Mouse (Mus musculus) lung, embryonic 16.5 days (tissue): ENCODE data around the gene Itpa. TPM values are rescaled to one million over a fixed set of nuclear protein-coding genes. Genes with fewer than 3 reads are reported as not detected.

Source experiments
- ATAC-seq: fragments of 200-750 bp; cut with Nextera tagmentation; 2 replicates; pipeline ENCODE4 v1.8.0; 2017; ENCODE audit warnings: low read depth, mild to moderate bottlenecking, moderate library complexity
- H3K27ac ChIP-seq: fragments of 300-500 bp; sonication (generic); 2 replicates; pipeline ENCODE4 v1.5.1; 2014; ENCODE audit warnings: mild to moderate bottlenecking, control low read depth, low read length
- H3K27me3 ChIP-seq: fragments of 300-500 bp; sonication (generic); 2 replicates; pipeline ENCODE4 v1.6.1; 2014; ENCODE audit warnings: low read depth, low read length, mixed read lengths; ENCODE audit not compliant: control insufficient read depth, insufficient read depth
- H3K36me3 ChIP-seq: fragments of 300-500 bp; sonication (generic); 2 replicates; pipeline ENCODE4 v1.6.1; 2014; ENCODE audit warnings: low read length; ENCODE audit not compliant: control insufficient read depth, insufficient read depth
- H3K4me1 ChIP-seq: fragments of 300-500 bp; sonication (generic); replicated peaks from 2 replicates; pipeline ENCODE4 v1.6.1; 2014; ENCODE audit warnings: low read length, mixed read lengths; ENCODE audit not compliant: control insufficient read depth, insufficient read depth
- H3K4me2 ChIP-seq: fragments of 300-500 bp; sonication (generic); 2 replicates; pipeline ENCODE4 v1.6.1; 2014; ENCODE audit warnings: low read depth, low read length, control low read depth
- H3K4me3 ChIP-seq: fragments of 300-500 bp; sonication (generic); 2 replicates; pipeline ENCODE4 v1.5.1; 2014; ENCODE audit warnings: mild to moderate bottlenecking, low read length, control low read depth
- H3K9ac ChIP-seq: fragments of 300-500 bp; sonication (generic); 2 replicates; pipeline ENCODE4 v1.6.1; 2014; ENCODE audit warnings: low read length, control low read depth
- H3K9me3 ChIP-seq: fragments of 300-500 bp; sonication (generic); 2 replicates; pipeline ENCODE4 v1.6.1; 2016; ENCODE audit warnings: low read length; ENCODE audit not compliant: control insufficient read depth
- WGBS: fragments of 180-500 bp; shearing (Covaris S2); extraction: QIAGEN DNeasy Blood & Tissue Kit; methylation state at CpG from one replicate; pipeline ENCODE4 v1.1.7; 2014; 5-methylcytosine and 5-hydroxymethylcytosine counted together
- polyA plus RNA-seq: library from polyadenylated mRNA; unstranded; fragments of >200 nt; fragmentation: Nextera tagmentation; extraction: Ambion mirVana; gene quantifications from 2 replicates; pipeline ENCODE4 v1.2.1, GENCODE M21; 2015

Gene Itpa
- polyA plus RNA-seq: 91.6 and 95.9 TPM in 2 replicates

DNA sequence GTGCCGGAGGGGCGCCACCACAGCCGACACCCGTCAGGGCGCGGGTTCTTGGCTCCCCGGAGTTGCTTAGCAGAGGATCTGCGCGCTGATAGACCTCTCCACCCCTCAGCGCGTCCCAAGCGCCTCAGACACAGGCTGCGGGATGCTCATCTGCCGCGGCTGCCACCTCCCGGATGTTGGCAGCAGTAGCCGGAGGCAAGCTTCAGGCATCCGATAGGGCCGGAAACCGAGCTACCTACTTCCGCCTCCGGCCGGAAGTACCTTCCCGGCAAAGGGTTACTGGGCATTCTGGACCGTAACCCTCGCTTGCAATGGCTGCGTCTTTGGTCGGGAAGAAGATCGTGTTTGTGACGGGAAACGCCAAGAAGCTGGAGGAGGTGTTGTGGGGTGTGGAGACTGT lies at the start of gene Itpa:
TSS of gene Itpa (plus strand) at position 52 of the 400 bp plus-strand sequence.
- H3K4me1 ChIP-seq: peaks cover 23% of the 10 kb centered on the region
- peak within 1 kb of the TSS; percentile 83 for H3K27ac ChIP-seq
- under 1% methylated on average over 31 of the region's 31 CpGs for WGBS
- peak within 1 kb of the TSS; percentile 82 for H3K4me3 ChIP-seq
- ATAC-seq: peak; percentile 55; the same call in 1 of the 2 replicates
- H3K36me3 ChIP-seq: peaks cover 2% of the 10 kb centered on the region; the same call in 1 of the 2 replicates
- H3K9me3 ChIP-seq: no peaks in the 10 kb centered on the region
- no peaks in the 10 kb centered on the region for H3K27me3 ChIP-seq
- H3K4me2 ChIP-seq: peak within 1 kb of the TSS; percentile 92
- peak within 1 kb of the TSS; percentile 82 for H3K9ac ChIP-seq

GRCm38 (mm10) chr2:130618972-130619371 lies 48.4 kb upstream of the Itpa start:
- WGBS: 91% methylated on average over 7 of the region's 7 CpGs
- no peak for ATAC-seq
- no peak overlapping the region for H3K9ac ChIP-seq

GRCm38 (mm10) chr2:130628424-130628823 lies 39.0 kb upstream of the Itpa start:
- H3K9me3 ChIP-seq: no peaks in the 10 kb centered on the region
- H3K4me2 ChIP-seq: peak overlapping the region; percentile 89
- H3K27ac ChIP-seq: no peak overlapping the region
- WGBS: 52% methylated on average over 3 of the region's 3 CpGs
- H3K4me1 ChIP-seq: peaks cover 6% of the 10 kb centered on the region
- no peak overlapping the region for H3K9ac ChIP-seq
- H3K36me3 ChIP-seq: peaks cover 8% of the 10 kb centered on the region
- ATAC-seq: no peak
- H3K27me3 ChIP-seq: no peaks in the 10 kb centered on the region; the same call in 1 of the 2 replicates
- H3K4me3 ChIP-seq: no peak overlapping the region

More at GRCm38 (mm10) chr2:130618972-130619371, 48.4 kb upstream of the Itpa start:
- Histone ChIP-seq H3K9me3 (no peaks in the 10 kb centered on the region), H3K27me3 (no peaks in the 10 kb centered on the region), H3K27ac (no peak overlapping the region), H3K4me3 (no peak overlapping the region), H3K36me3 (peaks cover 26% of the 10 kb centered on the region), H3K4me2 (no peak overlapping the region), H3K4me1 (no peaks in the 10 kb centered on the region)

- Histone ChIP-seq H3K9me3 (no peaks in the 10 kb centered on the region), H3K4me2 (peak overlapping the region; percentile 89), H3K4me1 (peaks cover 7% of the 10 kb centered on the region), H3K27ac (peak overlapping the region; percentile 64), H3K9ac (peak overlapping the region; percentile 96), H3K27me3 (peaks cover 8% of the 10 kb centered on the region), H3K4me3 (peak overlapping the region; percentile 97), H3K36me3 (peaks cover 8% of the 10 kb centered on the region)
- under 1% methylated on average over 37 of the region's 37 CpGs for WGBS
- peak; percentile 62 for ATAC-seq
Observed at GRCm38 (mm10) chr2:130629080-130629838, 38.2 kb upstream of the Itpa start.

GRCm38 (mm10) chr2:130629839-130630203 lies 37.6 kb upstream of the Itpa start, which contains the start of the genes Fastkd5 and Ubox5:
TSS of gene Fastkd5 (minus strand) at chr2:130630027.
TSS of gene Ubox5 (minus strand) at chr2:130630038.
- ATAC-seq: peak; percentile 88
- peak within 1 kb of the TSS; percentile 64 for H3K27ac ChIP-seq
- H3K4me2 ChIP-seq: peak within 1 kb of the TSS; percentile 89
- 0% methylated on average over 21 of the region's 25 CpGs for WGBS
- peak within 1 kb of the TSS; percentile 96 for H3K9ac ChIP-seq
- H3K9me3 ChIP-seq: no peaks in the 10 kb centered on the region
- H3K36me3 ChIP-seq: peaks cover 8% of the 10 kb centered on the region
- H3K4me3 ChIP-seq: peak within 1 kb of the TSS; percentile 97
- peaks cover 14% of the 10 kb centered on the region for H3K27me3 ChIP-seq
- peaks cover 13% of the 10 kb centered on the region for H3K4me1 ChIP-seq

DNA sequence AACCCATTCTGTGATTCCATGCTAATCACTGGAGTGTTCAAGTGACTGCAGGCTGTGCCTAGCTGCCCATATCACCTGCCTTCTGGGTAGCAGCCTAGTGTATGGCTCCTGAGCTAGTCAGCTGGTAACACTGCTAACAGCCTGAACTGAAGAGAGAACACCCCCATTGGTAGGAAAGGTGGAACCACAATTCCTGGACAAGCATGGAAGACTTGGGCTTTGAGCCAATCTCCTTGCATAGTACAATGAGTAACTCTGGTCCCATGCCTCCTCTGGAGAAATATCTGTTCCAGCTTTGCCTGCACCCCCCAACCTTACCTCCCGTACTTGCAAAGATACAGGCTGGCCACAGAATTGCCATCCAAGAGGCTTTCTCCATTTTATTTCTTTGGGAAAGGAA lies 35.0 kb upstream of the Itpa start:
- peaks cover 37% of the 10 kb centered on the region for H3K27me3 ChIP-seq
- H3K4me2 ChIP-seq: no peak overlapping the region
- ATAC-seq: no peak
- WGBS: 69% methylated on average over 1 of the region's 1 CpGs
- no peak overlapping the region for H3K27ac ChIP-seq
- no peaks in the 10 kb centered on the region for H3K9me3 ChIP-seq
- H3K4me1 ChIP-seq: peaks cover 20% of the 10 kb centered on the region
- H3K9ac ChIP-seq: no peak overlapping the region
- H3K4me3 ChIP-seq: no peak overlapping the region
- peaks cover 2% of the 10 kb centered on the region for H3K36me3 ChIP-seq

DNA sequence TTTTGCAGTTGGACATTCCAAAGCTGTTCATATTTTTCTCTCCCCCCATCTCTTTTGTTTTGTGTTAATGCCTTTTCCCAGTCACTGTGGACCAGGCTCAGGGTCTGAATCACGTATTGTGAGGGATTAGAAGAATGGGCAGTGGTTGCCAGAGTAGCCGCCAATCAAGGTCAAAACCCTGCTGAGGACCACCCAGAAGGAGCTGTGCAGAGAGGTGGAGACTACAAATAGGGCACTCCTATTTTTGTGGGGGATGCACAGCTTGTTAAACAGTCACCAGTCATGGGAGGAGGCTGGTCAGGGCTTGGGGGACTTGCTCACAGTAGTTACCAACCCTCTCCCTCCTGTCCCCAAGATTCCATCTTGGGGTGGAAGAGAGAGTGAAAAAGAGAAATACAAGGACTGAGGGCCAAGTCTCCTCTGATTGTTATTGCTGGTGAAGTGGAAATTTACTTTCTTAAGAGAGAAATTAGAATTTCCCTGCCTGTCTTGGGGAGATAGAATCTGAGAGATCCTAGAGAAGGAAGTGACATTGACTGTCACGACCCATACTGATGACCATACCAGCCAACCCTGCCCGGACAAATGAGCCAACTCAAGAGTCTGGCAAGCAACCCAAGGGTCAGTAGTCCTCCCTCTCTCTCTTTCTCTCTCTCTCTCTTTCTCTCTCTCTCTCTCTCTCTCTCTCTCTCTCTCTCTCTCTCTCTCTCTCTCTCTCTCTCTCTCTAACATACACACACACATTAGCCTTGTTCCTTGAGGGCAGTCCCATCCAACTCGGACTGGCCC lies 34.3 kb upstream of the Itpa start:
- Histone ChIP-seq H3K4me3 (no peak overlapping the region), H3K4me1 (peaks cover 20% of the 10 kb centered on the region), H3K27ac (no peak overlapping the region), H3K4me2 (no peak overlapping the region), H3K27me3 (peaks cover 37% of the 10 kb centered on the region), H3K9me3 (no peaks in the 10 kb centered on the region), H3K36me3 (no peaks in the 10 kb centered on the region), H3K9ac (no peak overlapping the region)
- ATAC-seq: no peak
- WGBS: 51% methylated on average over 5 of the region's 5 CpGs

DNA sequence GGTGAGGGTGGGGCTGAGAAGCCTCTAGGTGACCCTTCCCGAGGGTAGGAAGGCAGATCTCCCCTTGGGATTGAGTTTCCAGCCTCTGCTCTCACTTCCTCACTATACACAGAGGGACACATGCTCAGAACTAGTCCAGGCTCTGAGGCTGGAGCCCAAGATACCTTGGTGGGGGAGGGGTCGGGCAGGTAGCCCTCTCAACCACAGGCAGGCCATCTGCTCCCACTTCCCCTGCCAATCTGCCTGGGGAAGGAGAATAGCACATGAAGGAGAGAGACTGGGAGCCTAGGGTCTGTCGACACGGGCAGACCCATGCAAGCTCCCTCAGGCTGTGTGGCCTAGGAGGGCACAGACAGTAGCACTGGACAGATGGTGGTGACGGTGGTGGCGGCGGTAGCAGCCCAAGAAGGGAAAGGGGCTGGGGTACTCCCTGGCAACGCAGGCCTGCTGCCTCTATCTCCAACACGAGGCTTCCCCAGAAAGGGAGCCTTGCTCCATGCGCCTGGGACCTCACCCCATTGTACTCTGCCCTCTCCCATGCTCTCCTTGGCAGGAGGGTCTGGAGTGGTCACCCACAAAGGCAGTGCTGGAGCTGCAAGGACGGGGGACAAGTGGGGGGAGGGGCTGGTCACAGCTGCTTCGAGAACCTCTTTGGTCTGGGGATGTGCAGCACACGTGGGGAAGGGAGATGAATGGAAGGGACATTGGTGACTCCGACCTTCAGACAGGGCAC lies 33.2 kb upstream of the Itpa start:
- no peak for ATAC-seq
- Histone ChIP-seq H3K4me3 (peak overlapping the region; percentile 48), H3K36me3 (no peaks in the 10 kb centered on the region), H3K27me3 (peaks cover 37% of the 10 kb centered on the region), H3K27ac (no peak overlapping the region), H3K4me2 (peak overlapping the region; percentile 77), H3K4me1 (peaks cover 15% of the 10 kb centered on the region), H3K9ac (peak overlapping the region; percentile 61; the same call in 1 of the 2 replicates), H3K9me3 (no peaks in the 10 kb centered on the region)
- WGBS: 25% methylated on average over 14 of the region's 14 CpGs
